Mouse (Mus musculus) limb, embryonic 13.5 days (tissue): ENCODE data around the gene Igf2bp1. TPM values are rescaled to one million over a fixed set of nuclear protein-coding genes. Genes with fewer than 3 reads are reported as not detected.

ENCODE experiments used
- ATAC-seq: fragments of 200-750 bp; cut with Nextera tagmentation; 2 replicates; pipeline ENCODE4 v1.8.0; 2017; ENCODE audit warnings: low read depth, moderate number of reproducible peaks, moderate TSS enrichment; ENCODE audit not compliant: low FRiP score
- H3K27ac ChIP-seq: fragments of 300-500 bp; sonication (generic); 2 replicates; pipeline ENCODE4 v1.5.1; 2015; ENCODE audit warnings: inconsistent platforms, mild to moderate bottlenecking, moderate library complexity
- H3K27me3 ChIP-seq: fragments of 300-500 bp; sonication (generic); 2 replicates; pipeline ENCODE4 v1.6.1; 2015; ENCODE audit warnings: mild to moderate bottlenecking, inconsistent platforms
- H3K36me3 ChIP-seq: fragments of 300-500 bp; sonication (generic); 2 replicates; pipeline ENCODE4 v1.6.1; 2015; ENCODE audit warnings: inconsistent platforms, mild to moderate bottlenecking, moderate library complexity
- H3K4me1 ChIP-seq: fragments of 300-500 bp; sonication (generic); 2 replicates; pipeline ENCODE4 v1.6.1; 2015; ENCODE audit warnings: inconsistent platforms
- H3K4me2 ChIP-seq: fragments of 300-500 bp; sonication (generic); replicated peaks from 2 replicates; pipeline ENCODE4 v1.6.1; 2015; ENCODE audit warnings: inconsistent platforms, mild to moderate bottlenecking, moderate library complexity
- H3K4me3 ChIP-seq: fragments of 300-500 bp; sonication (generic); 2 replicates; pipeline ENCODE4 v1.5.1; 2015; ENCODE audit warnings: moderate library complexity, mild to moderate bottlenecking, inconsistent platforms
- H3K9ac ChIP-seq: fragments of 300-500 bp; sonication (generic); 2 replicates; pipeline ENCODE4 v1.6.1; 2015; ENCODE audit warnings: mild to moderate bottlenecking, inconsistent platforms
- H3K9me3 ChIP-seq: fragments of 300-500 bp; sonication (generic); 2 replicates; pipeline ENCODE4 v1.6.1; 2016; ENCODE audit warnings: inconsistent platforms
- WGBS: fragments of 180-500 bp; shearing (Covaris S2); methylation state at CpG from one replicate; pipeline ENCODE4 v1.1.7; 2015; 5-methylcytosine and 5-hydroxymethylcytosine counted together
- polyA plus RNA-seq: library from polyadenylated mRNA; unstranded; fragments of >200 nt; fragmentation: Nextera tagmentation; extraction: Ambion mirVana; gene quantifications from 2 replicates; pipeline ENCODE4 v1.2.1, GENCODE M21; 2015

Igf2bp1 gene
- 83.4 and 85.7 TPM in 2 replicates for polyA plus RNA-seq

- peak; percentile 77 for ATAC-seq
- no peaks in the 10 kb centered on the region for H3K27me3 ChIP-seq
- no peaks in the 10 kb centered on the region for H3K36me3 ChIP-seq
- peak within 1 kb of the TSS; percentile 91 for H3K4me2 ChIP-seq
- peak within 1 kb of the TSS; percentile 93 for H3K4me3 ChIP-seq
- H3K27ac ChIP-seq = peak within 1 kb of the TSS; percentile 99
- no peaks in the 10 kb centered on the region for H3K9me3 ChIP-seq
- peaks cover 33% of the 10 kb centered on the region for H3K4me1 ChIP-seq
- WGBS = under 1% methylated on average over 65 of the region's 74 CpGs
- H3K9ac ChIP-seq = peak within 1 kb of the TSS; percentile 95
These were observed at the start of gene Igf2bp1 for GRCm38 (mm10) chr11:96005403-96006271. Gene Igf2bp1 (minus strand): TSS chr11:96005940.

GRCm38 (mm10) chr11:96050854-96051253, 45.1 kb upstream of the Igf2bp1 start:
- Histone ChIP-seq H3K27me3 (no peaks in the 10 kb centered on the region), H3K27ac (no peak overlapping the region), H3K4me3 (no peak overlapping the region), H3K4me2 (no peak overlapping the region), H3K36me3 (peaks cover 88% of the 10 kb centered on the region), H3K9ac (no peak overlapping the region), H3K9me3 (no peaks in the 10 kb centered on the region), H3K4me1 (no peaks in the 10 kb centered on the region)
- ATAC-seq = no peak
- WGBS = 94% methylated on average over 3 of the region's 3 CpGs

DNA sequence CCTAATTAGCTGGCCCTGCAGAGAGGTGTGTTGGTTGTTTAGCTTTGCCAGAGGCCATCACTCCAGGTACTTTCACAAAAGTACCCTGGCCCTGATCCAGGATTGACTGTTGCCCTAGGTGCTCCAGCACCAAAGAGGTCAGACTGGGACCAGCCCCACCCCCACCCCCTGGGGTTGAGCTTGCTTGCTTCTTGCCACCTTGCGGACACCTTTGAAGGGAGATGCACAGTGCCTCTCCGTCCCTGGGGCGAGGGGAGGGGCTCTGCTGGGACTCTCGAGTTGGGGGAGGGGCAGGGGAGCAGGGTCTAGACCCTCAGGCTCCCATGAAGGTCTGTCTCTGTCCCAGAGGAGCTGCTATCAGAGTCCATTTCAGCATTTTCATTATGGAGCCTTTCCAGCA, 44.2 kb upstream of the Igf2bp1 start:
- no peak for ATAC-seq
- no peak overlapping the region for H3K9ac ChIP-seq
- no peaks in the 10 kb centered on the region for H3K4me1 ChIP-seq
- no peak overlapping the region for H3K27ac ChIP-seq
- peaks cover 84% of the 10 kb centered on the region for H3K36me3 ChIP-seq
- 85% methylated on average over 4 of the region's 4 CpGs for WGBS
- no peak overlapping the region for H3K4me3 ChIP-seq
- no peaks in the 10 kb centered on the region for H3K27me3 ChIP-seq
- H3K9me3 ChIP-seq = no peaks in the 10 kb centered on the region
- H3K4me2 ChIP-seq = no peak overlapping the region

DNA sequence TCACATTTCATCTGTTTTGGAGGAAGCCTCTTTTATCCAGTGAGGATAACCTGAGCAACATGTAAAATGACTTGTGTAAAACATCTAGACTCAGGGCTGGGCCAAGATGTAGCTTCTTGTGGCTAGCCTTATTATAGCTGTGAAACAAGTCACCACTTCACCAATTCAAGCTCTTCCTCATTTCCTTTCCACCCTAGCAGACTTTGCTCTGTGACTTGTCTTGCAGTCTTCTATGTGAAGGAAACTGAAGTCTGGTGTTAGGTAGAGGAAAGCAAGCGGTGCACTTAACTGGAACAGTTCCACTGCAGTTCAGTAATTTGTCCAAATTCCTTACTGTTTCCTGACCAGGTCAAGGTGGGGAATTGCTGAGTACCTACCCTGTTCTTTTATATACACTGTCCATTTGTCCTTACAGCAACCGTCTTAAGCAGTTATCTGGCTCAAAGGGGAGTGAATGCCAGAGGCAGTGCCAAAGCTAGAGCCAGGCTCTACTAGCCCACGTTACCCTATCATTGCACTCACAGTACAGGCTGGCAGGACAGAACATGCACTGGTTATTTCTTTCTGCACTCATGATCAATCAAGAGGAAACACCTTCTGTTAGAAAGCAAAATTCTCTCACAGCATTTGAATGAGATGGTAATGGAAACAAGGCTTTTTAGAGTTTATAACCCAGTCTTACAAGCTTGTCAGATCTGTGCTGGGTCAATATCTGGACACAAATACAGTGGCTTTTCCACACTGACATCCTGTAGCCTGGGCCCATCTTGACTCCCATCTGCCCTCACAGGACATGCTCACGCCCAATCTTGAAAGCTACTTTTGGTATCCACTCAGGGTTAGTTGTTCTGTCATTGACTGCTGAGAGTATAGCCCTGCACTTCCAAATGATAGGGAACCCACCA, 42.0 kb upstream of the Igf2bp1 start:
- no peaks in the 10 kb centered on the region for H3K27me3 ChIP-seq
- H3K4me2 ChIP-seq = no peak overlapping the region
- no peak overlapping the region for H3K9ac ChIP-seq
- H3K27ac ChIP-seq = no peak overlapping the region
- H3K4me3 ChIP-seq = no peak overlapping the region
- no peak for ATAC-seq
- H3K9me3 ChIP-seq = no peaks in the 10 kb centered on the region
- peaks cover 78% of the 10 kb centered on the region for H3K36me3 ChIP-seq
- whole genome bisulfite sequencing = 80% methylated on average over 4 of the region's 4 CpGs
- no peaks in the 10 kb centered on the region for H3K4me1 ChIP-seq

DNA sequence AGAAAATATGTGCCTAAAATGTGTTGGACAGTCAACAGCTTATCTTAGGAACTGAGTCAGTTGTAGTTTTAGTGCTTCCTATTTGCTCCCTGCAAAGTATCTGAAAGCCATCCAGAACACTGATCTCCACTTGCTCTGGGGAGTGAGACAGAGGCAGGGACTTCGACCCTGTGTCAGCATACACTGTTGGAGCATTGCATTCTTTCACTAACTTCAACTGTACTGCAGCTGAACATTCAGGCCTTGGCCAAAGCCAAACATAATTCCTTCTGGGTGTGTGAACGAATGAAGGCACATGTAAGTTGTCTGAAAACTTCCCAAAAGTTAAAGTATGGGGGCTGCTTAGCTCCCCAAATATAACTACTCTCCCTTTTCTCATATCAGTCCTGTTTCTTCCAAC, 41.1 kb upstream of the Igf2bp1 start:
- no peaks in the 10 kb centered on the region for H3K9me3 ChIP-seq
- no peaks in the 10 kb centered on the region for H3K4me1 ChIP-seq
- no peak overlapping the region for H3K9ac ChIP-seq
- no peak overlapping the region for H3K27ac ChIP-seq
- ATAC-seq = no peak
- no peak overlapping the region for H3K4me2 ChIP-seq
- H3K4me3 ChIP-seq = no peak overlapping the region
- H3K36me3 ChIP-seq = peaks cover 74% of the 10 kb centered on the region
- H3K27me3 ChIP-seq = no peaks in the 10 kb centered on the region
- 79% methylated on average over 2 of the region's 2 CpGs for WGBS

- WGBS = 70% methylated on average over 8 of the region's 8 CpGs
- Histone ChIP-seq H3K9ac (no peak overlapping the region), H3K27me3 (no peaks in the 10 kb centered on the region), H3K9me3 (no peaks in the 10 kb centered on the region), H3K4me2 (no peak overlapping the region), H3K4me1 (no peaks in the 10 kb centered on the region), H3K36me3 (peaks cover 70% of the 10 kb centered on the region), H3K4me3 (no peak overlapping the region), H3K27ac (no peak overlapping the region)
- ATAC-seq = no peak
These were observed 40.3 kb upstream of the Igf2bp1 start for GRCm38 (mm10) chr11:96046028-96046427.

DNA sequence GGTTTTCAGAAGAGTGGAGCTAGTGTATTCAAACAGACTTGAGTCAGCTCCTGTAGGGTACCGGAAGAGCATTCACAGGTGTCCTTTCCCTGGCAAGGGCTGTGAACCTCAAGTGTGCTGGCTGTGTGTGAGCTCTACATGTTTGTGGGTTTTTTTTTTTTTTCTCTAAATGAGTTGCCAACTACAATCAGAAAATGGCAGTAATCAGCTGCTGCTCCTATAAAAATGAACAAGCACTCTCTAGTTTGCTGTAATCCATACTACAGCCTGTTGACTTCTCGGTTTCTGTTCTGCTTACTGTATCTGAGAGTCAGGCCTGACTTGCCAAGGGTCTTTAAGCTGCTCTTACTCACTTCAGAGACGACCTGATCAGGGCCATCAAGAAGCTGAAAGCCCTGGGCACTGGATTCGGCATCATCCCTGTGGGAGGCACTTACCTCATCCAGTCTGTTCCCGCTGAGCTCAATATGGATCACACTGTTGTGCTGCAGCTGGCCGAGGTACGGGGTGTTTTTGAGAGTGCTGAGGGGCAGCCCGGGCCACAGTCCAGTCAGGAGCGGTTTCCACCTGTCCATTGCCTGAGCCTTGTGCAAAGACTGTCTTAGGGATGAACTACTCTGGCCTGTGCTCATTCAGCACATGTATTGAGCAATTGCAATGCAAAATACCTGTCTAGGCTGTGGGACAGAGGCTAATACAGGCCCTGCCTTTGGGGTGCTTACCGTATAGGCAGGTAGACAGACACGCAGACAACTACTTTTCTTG, 39.2 kb upstream of the Igf2bp1 start:
- Histone ChIP-seq H3K4me1 (no peaks in the 10 kb centered on the region), H3K4me3 (no peak overlapping the region), H3K27me3 (no peaks in the 10 kb centered on the region), H3K9ac (no peak overlapping the region), H3K9me3 (no peaks in the 10 kb centered on the region), H3K36me3 (peaks cover 62% of the 10 kb centered on the region), H3K27ac (no peak overlapping the region), H3K4me2 (no peak overlapping the region)
- ATAC-seq = no peak
- WGBS = 84% methylated on average over 11 of the region's 11 CpGs

- Histone ChIP-seq H3K9ac (no peak overlapping the region), H3K9me3 (no peaks in the 10 kb centered on the region), H3K27me3 (no peaks in the 10 kb centered on the region), H3K4me2 (no peak overlapping the region), H3K4me1 (peaks cover 13% of the 10 kb centered on the region), H3K4me3 (no peak overlapping the region), H3K27ac (no peak overlapping the region), H3K36me3 (peaks cover 36% of the 10 kb centered on the region)
- ATAC-seq = no peak
- 89% methylated on average over 1 of the region's 1 CpGs for WGBS
These were observed 32.8 kb upstream of the Igf2bp1 start for GRCm38 (mm10) chr11:96038560-96038959.

- Histone ChIP-seq H3K36me3 (peaks cover 29% of the 10 kb centered on the region), H3K27me3 (no peaks in the 10 kb centered on the region), H3K9me3 (no peaks in the 10 kb centered on the region), H3K4me3 (no peak overlapping the region), H3K4me2 (no peak overlapping the region), H3K4me1 (peaks cover 13% of the 10 kb centered on the region), H3K9ac (no peak overlapping the region), H3K27ac (no peak overlapping the region)
- no peak for ATAC-seq
- WGBS = 90% methylated on average over 5 of the region's 5 CpGs
These were observed 31.8 kb upstream of the Igf2bp1 start for GRCm38 (mm10) chr11:96037499-96037898.

GRCm38 (mm10) chr11:96035133-96035532, 29.4 kb upstream of the Igf2bp1 start:
- ATAC-seq = no peak
- Histone ChIP-seq H3K4me3 (peak overlapping the region; percentile 84), H3K4me1 (peaks cover 13% of the 10 kb centered on the region), H3K27me3 (no peaks in the 10 kb centered on the region), H3K9me3 (no peaks in the 10 kb centered on the region), H3K4me2 (peak overlapping the region; percentile 80), H3K27ac (peak overlapping the region; percentile 48; the same call in 1 of the 2 replicates), H3K36me3 (peaks cover 18% of the 10 kb centered on the region), H3K9ac (peak overlapping the region; percentile 82)
- 15% methylated on average over 6 of the region's 6 CpGs for WGBS

DNA sequence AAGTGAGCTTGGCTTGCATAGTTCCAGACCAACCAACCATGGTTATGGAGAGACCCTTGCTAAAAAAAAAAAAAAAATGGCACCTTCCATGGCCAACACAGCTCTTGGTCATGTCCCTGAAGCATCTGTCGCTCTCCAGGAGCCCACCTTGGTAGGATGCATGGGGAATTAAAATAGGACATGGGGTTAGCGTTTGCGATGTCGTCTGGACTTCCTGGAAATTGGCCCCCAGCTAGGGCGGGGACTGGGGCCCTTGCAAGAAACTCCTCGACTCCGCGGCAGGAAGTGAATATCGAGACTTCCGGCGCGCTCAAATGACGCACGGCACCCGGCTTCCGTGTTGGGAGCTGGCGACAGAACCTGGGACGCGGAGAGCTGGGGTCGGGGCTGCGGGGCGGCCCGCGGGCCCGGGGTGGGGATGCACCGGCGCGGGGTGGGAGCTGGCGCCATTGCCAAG, 28.9 kb upstream of the Igf2bp1 start, which contains the start of gene Snf8:
TSS of gene Snf8 (plus strand) at position 290 of the 457 bp plus-strand sequence.
- H3K27me3 ChIP-seq = no peaks in the 10 kb centered on the region
- H3K9me3 ChIP-seq = no peaks in the 10 kb centered on the region
- 1% methylated on average over 29 of the region's 29 CpGs for WGBS
- H3K9ac ChIP-seq = peak within 1 kb of the TSS; percentile 82
- peaks cover 13% of the 10 kb centered on the region for H3K4me1 ChIP-seq
- peaks cover 18% of the 10 kb centered on the region for H3K36me3 ChIP-seq
- H3K4me2 ChIP-seq = peak within 1 kb of the TSS; percentile 80
- peak within 1 kb of the TSS; percentile 63; the same call in 1 of the 2 replicates for H3K27ac ChIP-seq
- peak; percentile 84 for ATAC-seq
- H3K4me3 ChIP-seq = peak within 1 kb of the TSS; percentile 84
